Mouse (Mus musculus) adrenal gland, adult (tissue): ENCODE data around the gene Crb2.

Experiments
- DNase-seq, 2 experiments: peaks; one replicate each; pipeline ENCODE4 v3.0.0; 2022 to 2023; ENCODE audit warnings: low spot score in 1 of 2; ENCODE audit not compliant: inconsistent age in 2 of 2

Crb2 gene

DNA sequence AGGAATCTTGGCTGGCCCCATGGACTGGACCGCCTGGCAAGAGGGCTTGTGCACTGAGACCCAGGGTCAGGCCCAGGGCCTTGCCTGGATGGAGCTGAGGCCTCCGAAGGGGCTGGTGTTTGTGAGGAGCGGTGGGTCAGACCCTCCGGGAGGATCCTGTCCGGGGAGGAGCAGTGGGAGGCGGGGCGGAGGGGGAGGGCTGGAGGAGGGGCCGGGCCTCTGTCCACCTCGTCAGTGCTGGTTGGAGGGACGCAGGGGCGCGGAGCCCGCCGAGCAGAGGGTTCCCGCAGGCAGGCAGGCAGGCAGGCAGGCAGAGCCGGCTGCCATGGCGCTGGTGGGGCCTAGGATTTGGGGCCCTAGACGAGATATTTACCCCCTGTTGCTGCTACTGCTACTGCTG is at the start of gene Crb2:
TSS of gene Crb2 (plus strand) at position 234 of the 400 bp plus-strand sequence.
- DNase-seq, result no peak

DNA sequence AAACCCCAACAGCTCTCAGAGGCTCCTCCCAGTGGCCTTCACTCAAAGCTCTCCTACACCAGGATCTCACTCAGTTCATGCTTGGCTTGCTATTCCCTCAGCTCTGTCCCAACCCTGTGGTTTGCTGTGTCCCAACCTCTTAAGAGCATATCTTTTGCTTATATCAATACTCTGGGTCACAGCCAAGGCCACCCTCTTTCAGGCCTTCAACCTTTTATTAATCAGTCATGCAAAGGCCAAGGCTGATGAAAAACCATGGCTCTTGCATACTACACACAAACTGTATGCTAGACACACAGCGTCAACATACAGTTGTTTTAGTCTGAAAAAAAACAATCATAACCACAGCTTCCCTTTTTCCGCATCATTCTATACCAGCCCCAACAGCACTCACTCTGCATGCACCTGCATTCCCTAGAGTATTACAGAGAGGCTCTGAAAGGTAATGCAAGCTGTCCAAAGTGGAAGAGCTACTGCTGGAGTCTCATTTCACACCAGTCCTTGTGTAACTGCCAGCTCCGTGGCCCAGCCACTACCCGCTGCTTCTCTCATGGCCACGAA is 44.7 kb upstream of the Crb2 start:
- DNase-seq, result peak; percentile 79 to 93

DNA sequence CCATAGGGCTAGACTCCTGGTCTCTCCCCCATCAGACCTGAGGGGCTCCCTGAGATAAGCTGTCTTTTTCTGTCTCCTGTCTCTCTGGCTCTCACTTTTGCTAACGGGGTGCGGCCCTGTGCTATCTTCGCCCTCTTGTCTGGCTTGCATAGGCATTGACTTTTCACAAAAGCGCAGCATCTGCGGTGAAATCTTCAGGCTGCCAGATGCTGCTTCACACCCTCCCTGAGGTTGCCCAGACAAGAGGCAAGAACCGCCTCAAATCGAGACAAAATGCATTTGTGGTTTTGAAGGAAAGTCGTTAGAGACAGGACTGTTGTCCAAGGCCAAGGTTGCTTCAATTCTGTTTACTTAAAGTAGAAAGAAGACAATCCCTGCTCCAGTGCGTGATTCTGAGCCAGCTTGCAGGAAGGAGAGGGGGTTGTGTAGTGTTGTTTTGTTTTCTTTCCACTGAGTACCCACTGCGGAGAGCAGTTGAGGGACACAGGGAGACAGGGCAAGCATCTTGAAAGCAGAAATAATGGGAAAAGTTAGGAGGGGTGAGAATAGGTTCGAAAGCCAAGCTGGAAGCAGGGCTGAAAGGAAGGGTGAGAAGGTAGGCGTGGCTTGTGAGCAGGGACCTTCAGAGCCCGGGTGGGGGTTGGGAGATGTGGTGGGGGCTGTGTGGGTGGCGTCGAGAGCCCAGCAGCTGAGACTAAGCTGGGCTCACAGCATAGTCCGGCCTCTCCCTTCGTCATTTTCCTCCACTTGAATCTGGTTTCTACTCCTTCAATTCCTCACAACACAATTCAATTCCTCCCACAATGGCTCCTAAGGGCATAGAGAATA is 40.9 kb upstream of the Crb2 start:
- peak; percentile 42 to 68 for DNase-seq

DNA sequence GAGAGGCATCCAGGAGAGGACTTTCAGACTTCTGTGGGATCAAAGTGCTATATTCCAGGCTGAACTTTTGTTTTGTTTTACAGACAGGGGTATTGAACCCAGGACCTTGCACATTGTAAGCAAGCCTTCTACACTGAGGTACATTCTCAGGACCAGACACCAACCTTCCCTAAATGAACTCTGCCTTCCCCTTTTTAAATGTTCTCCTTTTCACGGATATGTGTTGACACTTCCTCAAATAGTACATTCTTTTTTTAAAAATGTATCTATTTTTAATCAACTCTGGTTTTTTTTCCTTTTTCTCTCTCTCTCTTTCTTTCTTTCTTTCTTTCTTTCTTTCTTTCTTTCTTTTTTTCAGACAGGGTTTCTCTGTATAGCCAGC is 40.3 kb upstream of the Crb2 start:
- no peak for DNase-seq

DNA sequence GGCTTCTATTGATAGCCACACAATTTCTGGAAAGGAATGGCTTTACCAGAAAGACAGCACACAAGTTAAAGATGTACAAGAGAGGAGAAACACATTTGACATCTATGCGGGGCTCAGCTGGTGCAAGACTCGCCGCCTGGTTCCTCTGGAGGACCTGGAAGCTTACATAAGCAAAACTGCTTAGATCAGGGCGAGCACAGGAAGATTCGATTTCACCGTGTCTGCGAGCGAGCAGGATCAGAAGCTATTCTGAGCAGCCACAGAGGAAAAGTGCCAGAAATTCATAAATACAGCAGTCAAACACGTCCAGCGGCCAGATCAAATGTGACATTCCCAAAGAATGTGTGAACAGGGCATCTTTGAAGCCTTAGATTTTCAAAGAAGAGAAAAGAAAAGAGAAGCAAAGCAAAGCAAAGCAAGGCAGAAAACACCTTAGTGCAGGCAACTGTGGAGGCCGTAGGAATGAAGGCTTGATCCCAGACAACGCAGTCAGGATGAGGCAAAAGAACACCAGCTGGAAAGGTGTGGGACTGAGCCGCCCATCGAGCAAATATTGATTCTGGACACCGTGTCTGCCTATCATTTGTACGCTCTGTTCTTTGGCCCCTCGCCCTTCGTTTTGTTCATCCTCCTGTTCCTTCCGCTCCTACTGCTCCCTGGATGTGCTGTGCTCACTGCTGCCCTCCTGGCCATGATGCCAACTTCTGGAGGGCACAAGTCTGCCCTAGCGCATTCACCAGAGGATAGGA is 34.1 kb upstream of the Crb2 start:
- no peak for DNase-seq

DNA sequence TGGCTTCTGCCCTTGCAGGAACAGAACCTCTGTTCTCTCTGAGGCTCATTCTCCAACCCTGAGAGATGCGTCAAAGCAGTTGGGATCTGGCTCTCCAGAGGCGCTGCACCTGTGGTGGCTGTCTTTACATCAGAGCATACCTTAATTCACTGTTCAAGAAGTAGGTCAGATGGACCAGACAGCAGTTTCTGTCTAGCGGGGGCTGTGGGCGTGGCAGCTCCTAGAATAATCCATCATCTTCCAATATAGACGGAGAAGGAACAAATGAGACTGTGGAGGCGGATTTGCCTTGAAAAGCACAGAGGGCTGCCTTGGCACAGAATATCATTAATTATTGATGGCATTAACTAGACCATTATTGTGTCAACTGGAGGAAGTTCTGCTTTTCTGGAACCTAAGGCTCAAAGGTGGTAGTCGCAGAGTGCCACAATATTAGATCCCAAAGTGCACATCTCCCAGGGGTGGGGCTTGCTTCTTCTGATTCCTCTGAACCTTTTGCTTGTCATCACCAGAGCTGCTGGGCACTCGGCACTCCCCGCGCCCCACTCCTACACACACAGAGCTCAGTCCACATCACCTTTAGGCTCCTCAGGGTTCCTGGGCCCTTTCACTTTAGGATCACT is 31.2 kb upstream of the Crb2 start:
- DNase-seq, result no peak

DNA sequence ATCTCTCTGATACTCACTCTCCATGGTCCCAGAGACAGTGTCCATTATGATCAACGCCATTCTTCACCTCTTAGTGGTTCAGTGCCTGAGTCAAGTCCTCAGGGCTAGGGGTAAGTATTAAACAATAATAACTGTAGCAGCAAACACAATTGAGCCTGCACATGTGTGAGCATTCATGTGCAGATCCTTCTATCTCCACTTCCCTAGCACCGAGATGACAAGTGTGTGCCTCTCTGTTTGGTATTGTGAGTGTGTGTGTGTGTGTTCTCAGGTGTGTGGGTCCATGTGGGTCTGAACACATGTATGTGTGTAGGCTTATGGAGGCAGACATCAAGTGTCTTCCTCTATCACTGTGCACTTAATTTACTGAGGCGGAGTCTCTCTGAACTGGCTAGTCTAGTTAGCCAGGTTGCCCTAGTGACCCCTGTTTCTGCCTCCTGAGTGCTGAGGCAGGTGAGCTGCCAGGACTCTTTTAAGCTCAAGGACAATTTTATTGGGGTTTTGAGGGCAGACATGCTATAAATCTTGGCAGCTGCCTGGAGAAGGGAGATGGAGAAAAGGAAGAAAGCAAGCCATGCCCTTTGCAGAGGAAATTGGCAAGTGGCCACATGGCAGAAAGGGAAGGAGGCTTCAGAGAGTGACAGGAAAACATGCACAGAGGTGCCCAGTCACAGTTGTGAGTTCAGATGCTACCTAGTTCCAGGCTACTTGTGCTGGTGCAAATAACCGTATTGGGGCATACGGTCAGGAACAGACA is 29.6 kb upstream of the Crb2 start:
- DNase-seq, result peak; percentile 25 to 66

DNA sequence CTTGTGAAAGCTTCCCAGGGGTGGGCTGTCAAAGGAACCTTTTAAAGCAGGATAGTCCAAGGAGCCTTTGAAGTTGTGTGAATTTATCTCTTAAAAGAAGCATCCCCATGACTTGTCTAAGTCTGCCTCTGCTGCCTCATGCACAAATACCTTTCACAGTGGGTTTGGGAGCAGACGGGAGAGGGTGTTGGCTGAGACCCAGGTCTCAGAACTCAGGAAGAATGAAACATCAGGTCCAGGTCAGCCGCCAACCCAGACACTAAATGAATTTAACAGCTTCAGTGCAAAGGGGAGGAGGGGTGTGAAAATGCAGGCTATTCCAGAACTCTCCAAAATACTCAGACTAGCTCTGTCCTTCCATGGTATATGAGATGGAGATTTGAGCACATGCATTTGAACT is 28.1 kb upstream of the Crb2 start:
- no peak for DNase-seq

DNA sequence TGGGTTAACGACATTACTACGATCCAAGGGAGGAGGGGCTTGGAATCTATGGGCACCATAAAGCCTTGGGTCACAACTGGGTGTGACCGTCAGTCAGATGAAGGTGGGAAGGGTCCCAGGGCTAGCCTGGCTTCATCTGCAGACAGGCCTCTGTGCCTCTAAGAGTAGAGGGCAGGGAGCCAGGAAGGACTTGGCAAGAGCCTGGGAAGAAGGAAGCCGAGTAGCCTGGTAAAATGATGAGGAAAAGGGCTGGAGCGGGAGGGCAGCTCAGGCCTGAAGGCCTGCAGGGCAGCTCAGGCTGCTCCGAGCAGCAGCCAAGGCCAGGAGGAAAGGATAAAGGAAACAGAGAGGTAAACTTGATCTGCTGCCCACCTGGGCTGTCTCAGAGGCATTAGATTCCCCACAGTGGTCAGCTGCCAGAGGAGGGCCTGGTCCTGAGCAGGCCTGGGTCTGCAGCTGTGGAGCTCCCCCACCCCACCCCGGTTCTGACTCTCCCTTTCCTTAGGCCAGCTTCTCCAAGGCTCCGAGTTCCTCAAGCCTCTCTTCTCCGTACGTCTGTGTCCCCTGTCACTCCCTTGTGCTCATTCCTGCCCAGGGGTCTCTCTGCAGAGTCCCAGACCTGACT is 27.5 kb upstream of the Crb2 start:
- DNase-seq, result no peak

DNA sequence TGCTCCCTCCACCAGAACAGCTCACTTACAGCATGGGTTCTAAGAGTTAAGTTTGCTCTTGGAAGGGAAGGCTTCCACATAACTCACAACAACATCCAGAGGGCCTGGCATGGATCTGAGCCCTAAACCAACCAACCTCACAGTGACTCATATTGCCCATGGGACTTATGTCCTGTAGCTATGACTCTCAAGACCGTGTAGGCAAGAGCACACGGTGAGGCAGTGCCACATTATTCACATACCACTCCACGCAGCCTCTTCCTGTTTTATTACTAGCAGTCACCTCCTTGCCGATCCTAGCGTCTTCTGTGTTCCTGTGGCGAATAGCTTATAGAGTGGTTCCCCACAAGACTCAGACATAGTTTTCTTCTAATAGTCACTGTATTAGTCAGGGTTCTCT is 26.7 kb upstream of the Crb2 start:
- no peak for DNase-seq

DNA sequence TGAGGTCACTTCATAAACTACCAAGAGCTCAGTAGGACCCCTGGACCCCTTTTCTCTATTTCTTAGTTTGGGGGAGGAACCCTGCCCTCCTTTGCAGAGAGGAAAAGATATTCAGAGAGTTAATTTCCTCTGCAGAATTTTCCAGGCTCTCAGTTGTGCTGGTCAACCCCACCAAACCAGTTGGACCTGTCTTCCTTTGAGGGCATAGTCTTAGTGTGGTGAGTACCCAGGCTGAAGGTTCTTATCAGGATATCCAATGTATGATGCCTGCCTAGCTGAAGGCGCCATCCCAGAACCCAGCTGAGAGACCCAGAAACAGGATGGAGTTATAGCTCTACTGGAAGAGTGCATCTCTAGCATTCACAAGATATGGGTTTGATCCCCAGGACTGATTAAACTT is 24.9 kb upstream of the Crb2 start:
- no peak for DNase-seq

DNA sequence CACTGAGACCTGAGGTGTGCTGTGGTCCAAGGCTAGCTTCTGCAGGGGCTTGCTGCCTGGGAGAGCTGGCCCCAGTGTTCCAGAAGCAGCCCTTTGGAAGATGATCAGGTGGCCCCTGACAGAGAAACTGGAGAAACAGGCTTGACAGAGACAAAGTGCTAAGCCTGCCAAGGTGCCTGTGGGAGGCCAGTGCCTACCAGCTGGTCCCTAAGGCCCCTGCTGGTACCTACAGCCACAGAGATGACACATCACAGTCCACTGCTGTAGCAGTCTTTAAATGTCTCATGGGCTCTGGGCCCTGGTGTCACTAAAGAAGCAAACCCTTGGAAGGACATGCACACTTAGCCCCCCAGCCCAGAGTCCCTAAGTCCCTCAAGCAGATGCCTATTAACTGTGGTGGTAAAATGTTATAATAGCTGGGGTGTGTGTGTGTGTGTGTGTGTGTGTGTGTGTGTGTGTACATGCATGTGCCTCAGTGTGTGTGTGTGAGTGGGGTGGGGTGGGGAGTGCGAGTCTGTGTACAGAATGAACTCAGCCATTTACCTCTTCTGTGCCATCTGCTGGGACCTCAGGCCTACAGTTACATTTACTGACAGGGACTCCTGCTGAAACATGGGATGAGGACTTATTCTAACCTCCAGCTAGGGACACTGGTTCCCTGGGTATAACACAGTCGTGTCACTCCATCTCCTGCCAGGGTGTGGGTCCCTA is 19.7 kb upstream of the Crb2 start:
- no peak for DNase-seq

DNA sequence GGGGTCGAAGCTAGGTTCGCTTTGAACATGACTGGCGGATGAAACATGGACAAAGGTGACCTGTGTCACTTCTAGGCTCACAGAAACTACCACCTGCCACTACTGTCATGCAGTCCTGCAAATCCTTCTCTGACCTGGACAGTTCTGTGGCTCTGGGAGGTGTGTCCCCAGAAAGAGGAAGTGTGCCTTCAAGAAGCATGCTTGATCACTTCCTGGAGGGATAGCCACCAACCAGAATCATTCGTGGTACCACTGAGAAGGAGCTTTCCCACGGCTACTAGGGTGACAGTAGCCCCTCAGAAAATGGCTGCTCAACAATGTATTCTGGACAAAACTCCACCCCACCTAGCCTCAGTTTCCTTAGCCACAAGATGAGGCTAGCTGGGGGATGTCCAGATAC is 19.0 kb upstream of the Crb2 start:
- DNase-seq, result no peak

DNA sequence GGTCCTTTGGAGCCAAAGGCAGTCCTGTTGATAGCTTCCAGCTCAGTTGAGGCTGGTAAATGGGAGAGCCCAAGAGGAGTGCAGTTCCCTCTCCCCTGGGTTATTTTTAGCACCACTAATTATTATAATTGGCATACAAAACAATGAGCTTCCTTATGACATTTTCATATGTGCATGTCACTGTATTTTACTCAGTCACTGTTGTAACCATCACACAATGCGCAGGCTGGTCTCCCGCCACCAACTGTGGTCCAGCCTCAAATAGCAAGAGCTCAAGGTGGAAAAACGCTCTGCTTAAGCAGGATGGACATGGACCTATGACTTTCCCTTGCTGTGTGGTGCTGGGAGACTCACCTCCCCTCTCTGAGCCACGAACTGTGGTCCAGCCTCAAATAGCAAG is 18.3 kb upstream of the Crb2 start:
- no peak for DNase-seq

DNA sequence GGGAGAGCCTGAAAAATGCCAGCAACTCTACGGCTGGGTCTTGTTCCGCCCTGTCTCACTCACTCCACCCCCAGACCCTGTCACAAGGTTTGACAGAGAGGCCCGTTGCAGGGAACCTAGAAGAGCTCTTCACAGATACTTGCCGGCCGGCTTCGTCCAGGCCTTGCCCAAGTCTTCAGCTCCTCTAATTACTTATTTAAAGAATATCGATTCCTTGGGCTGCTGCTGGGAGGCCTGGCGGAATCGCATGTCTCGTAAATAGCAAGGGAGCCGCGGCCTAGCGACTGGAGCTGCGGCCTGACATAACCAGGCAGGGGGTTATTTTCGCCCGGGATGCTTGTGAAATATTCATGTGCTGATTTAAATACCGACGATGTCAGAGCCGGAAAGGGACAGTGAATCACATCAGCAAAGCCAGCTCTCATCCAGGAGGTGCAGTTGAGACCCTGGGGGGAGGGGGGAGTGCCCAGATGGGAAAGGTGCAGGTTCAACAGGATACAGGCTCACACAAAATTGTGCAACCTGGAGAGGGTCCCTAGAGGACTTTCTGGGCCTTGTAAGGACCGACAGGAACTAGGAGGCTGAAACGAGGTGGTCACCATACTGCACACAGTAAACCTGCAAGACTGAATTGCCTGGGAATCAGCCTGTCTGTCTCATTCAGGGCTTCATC is 17.6 kb upstream of the Crb2 start:
- no peak for DNase-seq

DNA sequence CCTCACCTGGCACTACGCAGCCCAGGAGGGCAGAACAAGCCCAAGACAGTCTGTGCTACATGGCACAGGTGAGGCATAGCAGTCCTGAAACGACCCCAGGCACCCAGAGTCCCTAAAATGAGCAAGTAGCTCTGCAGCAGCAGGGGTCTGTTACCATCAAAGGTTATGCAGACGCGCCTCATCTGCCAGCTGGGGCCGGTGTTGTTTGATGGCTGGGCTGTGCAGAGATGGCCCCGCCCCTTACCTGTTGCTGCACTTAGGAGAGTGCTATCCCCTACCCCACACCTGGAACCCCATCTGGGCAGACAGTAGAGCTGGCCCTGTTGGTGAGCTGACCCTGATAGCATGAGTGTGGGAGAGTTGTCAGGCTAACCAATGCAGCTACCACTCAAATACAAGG is 15.4 kb upstream of the Crb2 start:
- DNase-seq, result no peak

DNA sequence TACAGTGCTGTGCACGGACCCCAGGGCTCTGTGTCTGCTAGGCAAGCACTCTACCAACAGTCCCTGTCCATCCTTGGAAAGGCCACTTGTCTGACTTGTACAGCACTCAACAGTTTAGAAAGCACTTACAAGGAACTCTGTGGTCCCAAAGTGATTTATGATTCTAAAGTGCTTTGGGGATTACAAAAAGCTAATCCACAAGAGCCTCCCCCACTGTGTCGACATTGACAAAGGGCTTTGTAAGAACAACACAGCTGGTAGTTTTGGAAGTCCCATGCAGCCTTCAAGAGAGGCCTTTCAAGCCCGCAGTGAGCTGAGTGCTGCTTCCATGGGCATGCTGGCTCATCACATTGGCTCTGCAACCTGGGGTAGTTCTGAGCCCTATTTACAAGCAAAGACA is 12.4 kb upstream of the Crb2 start:
- no peak for DNase-seq

DNA sequence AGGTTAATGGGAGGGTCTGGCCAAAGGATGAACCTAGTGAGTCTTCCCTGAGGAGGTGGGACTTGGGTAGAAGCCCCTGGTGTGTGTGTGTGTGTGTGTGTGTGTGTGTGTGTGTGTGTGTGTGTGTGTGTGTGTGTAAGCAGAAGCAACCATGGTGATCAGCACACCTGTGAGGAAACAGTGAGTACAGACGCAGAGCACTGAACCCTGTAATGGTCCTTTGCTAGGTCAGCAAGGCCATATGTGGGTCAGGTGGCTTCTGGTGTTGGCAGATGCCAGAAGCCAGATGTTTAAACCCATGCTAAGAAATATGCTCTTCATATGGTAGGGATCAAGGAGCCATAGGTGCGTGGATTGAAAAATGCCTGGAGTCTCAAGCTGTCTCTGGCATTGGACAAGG is 11.5 kb upstream of the Crb2 start:
- no peak for DNase-seq

DNA sequence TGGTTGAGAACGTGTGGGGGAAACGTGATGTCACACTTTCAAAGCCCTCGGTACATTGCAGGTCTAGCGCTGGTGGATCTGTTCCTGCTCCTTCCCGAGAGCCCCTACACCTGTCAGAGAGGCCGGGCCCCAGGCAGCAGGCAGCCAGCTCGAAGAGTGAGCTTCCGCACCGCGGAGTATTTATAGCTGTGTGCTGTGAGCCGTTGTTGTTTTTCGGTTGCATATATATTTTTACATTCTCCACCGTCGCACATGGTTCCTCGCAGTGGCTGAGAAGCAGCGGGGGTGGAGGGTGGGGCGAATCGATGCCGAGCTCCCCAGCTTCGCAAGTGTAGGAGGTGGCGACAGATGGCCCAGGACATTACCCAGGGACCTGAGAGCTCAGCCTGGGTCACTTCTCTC is 11.0 kb upstream of the Crb2 start:
- no peak for DNase-seq
